Mouse (Mus musculus) left cerebral cortex, adult 8-10 months (tissue): ENCODE results near the gene Slc5a12. TPM values are rescaled to one million over a fixed set of nuclear protein-coding genes. Genes with fewer than 3 reads are reported as not detected.
A peak's percentile ranks its signal among the peaks of the same experiment; 100 is the strongest.

ENCODE experiments used
- DNase-seq, 2 experiments: peaks; one replicate each; pipeline ENCODE4 v3.0.0; 2022; ENCODE audit warnings: low spot score in 2 of 2
- total RNA-seq, 4 experiments: library from RNA; stranded (reverse); gene quantifications; 2 replicates each; pipeline ENCODE4 v1.2.4; 2022

Gene Slc5a12
- total RNA-seq, result not detected

DNA sequence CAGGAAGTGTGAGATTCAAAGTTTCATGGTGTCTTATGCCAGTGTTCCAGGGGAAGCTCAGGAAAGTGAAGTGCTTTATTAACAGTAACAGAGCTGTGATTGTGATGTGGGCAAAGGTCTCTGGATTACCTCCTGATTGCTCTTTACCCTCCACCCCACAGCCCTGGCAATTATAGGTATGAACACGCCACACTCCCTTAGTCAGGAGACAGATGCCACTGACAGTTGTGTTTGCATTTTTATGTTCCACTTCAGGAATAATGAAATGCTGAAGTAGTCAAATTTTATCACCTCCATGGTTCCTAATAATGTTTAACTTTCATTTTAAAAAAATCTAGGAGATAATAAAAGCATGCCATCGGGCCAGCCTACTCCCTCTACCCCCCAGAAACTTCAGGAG, at the start of gene Slc5a12:
TSS of gene Slc5a12 (plus strand) at position 367 of the 400 bp plus-strand sequence.
- no peak for DNase-seq

DNA sequence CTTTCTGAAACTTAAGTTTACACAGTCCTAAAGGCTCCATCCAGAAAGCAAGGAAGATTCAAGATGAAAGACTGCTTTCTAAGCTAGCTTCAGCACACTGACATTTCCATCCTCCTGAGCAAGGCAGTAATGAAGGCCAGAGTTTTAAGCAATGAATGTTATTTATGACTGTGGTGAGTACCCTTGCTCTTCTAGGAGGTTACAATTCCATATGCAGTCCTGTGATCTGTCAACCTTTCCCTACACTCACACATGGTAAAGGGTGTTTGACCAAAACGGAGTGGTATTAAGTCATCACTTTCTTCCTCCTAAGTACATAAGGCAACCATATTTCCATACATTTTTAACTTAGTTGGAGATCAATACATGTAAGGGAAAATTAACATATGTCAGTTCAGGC, 41.0 kb upstream of the Slc5a12 start:
- DNase-seq, result no peak

DNA sequence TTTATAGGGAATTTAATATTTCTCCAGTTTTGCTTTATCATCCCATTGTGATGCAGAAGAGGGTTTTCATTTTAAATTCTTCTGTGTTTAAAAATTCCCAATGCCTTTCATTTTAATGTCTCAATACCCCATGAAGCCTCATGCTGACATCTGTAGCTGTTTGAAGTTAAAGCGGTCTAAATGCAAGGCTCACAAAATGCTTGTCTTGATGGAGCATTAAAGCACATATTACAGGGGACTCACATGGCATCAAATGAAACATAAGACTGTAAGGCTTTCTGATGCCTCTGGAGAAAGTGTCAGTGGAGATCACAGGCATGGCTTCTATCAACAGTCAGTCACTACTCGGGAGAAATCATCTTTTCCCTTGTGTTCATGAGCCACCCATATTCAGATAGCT, 34.5 kb upstream of the Slc5a12 start:
- DNase-seq, result no peak

DNA sequence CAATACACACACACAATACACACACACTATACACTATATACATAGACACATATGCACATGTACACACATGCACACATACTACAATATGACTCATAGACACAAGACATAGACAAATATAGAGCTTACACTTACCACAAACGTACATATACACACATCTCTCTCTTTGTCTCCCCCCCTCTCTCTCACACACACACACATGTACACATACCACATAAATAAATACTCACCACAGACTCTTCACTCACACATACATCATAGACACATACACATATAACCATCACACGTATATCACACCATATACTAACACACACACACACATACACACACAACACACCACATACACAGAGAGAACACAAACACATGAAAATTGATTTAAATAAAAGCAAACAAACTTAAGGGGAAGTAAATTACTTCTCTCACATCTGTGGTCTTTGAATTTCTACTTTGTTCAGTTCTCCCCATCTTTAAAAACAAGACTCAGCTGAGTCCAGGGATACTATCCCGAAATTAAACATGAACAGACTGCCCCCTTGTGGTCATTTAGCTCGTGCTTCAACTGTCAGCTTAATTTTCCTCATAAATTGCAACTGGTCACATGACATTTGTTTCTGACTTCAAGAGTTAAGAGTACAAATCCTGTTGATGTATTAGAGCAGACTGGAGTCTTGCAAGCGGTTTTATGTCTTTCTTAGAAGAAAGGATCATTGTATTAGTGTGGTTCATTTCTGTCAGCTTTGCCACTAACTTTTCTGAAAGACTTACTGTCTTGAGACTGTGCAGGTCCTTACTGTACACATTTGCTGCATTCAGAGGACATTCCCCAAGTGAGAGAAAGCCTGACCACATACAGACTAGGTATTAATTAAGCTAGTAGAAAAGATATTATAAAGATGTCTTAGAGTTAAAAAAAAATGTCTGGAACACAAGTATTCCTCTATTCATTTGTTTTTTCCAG, 32.1 kb upstream of the Slc5a12 start:
- DNase-seq, result peak; percentile 11 to 12

DNA sequence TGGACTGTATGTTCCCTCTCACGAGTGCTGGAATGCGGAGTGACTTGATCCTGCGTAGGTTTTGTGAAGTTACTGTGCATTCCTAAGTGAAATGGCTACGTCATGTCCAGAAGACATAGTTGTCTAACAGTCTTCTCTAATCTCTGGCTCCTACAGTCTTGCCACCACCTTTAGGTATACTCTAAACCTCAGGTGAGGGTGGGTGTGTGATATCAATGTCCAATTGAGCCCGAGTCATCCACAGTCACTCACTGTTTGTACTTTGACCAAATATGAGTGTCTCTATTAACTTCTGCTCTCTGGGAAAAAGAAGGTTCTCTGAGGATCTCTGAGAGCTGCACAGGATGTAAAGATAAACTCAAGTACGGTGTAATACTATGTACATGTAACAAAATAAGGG, 10.4 kb upstream of the Slc5a12 start:
- DNase-seq, result no peak

DNA sequence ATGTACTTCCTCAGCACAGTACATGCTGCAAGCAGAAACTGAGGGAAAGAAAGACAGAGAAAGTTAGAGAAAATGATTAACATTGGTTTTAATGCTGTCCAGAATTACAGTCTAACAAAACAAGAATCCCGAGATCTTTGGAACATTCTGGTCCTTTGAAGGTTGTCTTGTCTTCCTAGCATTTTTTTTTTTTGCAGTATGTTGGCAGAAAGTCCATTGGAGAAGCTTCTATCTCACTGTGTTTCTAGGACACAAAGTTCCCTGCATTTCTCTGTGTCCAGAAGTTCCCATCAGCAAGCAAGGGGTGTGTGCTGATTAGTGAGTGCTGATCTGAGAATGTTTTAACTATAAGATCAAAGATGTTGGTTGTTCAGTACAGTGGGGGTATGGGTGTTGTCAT, 7.1 kb upstream of the Slc5a12 start:
- no peak for DNase-seq

DNA sequence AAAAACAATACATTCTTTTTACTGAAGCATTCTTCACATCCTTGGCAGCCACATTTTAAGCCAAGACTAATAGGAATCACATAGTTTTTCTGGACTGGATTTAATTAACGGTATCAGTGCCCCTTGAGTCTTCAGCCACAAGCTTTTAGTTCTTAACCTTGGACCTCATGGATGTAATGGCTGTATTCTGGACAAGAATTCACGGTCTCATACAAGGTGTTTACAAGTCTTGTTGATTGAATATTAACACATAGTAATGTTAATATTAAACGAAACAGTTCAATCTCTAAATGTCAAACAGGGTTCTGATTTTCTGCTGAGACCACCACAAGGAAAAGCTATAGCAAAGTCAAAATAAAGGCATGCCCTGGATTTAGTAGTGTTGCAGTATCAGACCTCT, 4.8 kb upstream of the Slc5a12 start:
- no peak for DNase-seq

DNA sequence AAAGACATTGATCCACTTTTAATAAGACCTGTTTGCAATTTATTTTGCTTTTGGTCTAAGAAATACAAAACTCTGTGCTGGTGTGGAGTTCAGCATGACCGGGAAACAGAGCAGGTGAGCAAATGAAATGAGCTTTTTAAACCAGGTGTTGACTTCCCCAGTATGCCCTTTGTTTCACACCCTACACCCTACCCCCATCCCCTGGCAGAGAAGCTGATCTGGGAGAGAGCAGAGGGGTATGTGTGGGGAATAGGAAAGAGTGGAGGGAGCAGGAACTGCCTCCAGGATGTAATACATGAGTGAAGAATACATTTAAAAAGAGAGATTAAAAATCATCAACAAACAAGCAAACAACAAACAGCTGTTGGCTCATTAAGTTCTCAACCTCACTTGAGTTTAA, 47.3 kb downstream of the Slc5a12 start:
- no peak for DNase-seq

DNA sequence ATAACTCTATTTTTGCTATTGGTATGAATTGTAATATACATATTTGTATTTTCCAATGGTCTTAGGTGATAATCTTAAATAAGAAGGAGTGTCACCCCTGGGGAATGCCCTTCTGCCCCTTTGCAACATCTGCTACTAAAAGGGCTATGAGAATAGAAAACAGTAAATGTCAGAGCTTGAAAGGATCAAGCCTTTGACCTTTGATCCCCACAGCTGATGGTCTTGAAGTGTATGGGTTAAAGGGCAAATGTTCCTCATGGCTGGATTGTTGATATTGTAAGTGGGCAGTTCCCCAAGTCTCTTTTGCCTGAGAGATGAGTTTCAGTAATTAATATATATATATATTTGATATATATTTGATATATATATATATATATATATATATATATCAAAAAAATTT, 47.7 kb downstream of the Slc5a12 start:
- DNase-seq, result no peak

DNA sequence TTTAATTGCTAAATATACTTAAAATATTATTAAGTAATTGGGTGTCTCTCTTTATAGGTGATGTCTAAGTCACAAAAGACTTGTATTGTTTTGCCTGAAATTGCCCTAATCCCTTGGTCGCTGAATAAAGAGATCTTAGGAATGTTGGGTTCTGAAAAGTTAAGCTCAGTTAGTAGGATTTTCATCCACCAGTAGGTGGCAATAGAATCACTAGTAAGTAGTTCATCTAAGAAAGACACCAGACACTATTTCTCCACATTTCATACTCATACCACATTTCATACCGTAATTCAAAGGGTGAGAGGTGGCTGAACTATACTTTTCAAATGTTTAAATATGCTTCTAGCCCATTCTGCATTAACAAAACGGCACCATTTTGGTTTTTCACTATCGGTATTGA, 66.2 kb downstream of the Slc5a12 start:
- no peak for DNase-seq

DNA sequence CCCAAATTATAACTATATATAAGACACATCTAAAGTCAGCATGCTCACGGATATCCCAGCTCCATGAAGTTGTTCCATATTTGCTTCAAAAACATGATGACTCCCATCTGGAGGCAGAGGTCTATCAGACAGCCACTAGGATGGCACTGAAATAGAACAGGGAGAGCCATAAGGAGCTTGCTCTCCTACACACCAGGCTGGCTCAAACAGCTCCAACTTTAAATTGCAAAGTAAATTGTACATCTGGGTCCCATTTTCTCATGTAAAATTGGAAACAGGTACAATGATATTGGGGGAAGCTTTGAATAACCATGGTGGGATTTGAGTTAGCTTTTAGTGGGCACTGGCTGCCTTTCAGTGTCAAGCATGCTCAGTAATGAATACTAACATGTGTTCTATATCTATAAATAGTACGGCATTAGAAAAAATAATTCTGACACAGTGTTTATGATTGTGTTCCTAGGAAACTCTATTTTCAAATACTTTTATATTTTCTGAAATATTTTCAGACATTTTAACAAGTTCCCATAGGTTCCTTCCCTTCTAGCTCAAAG, 74.0 kb downstream of the Slc5a12 start:
- peak in 1 of 2 experiments; percentile 32 for DNase-seq

Other genes with a start within 250 kb of the Slc5a12 start
- 1 to 10 TPM; 2.2 to 3.5 (median 3.1) TPM for gene Fibin, start 234.1 kb upstream of the Slc5a12 start, total RNA-seq
- gene Muc15, start 124.0 kb downstream of the Slc5a12 start, total RNA-seq, result under 1 TPM in 3 of 4 experiments, not detected in 1; 0.19 to 0.39 (median 0.32) TPM